Mouse (Mus musculus) limb, embryonic 11.5 days (tissue): ENCODE data around the gene Egfem1. TPM values are rescaled to one million over a fixed set of nuclear protein-coding genes. Genes with fewer than 3 reads are reported as not detected.

ENCODE experiments used
- ATAC-seq: fragments of 200-750 bp; cut with Nextera tagmentation; 2 replicates; pipeline ENCODE4 v1.8.0; 2017; ENCODE audit warnings: low read depth; ENCODE audit not compliant: insufficient number of reproducible peaks, low FRiP score, low TSS enrichment
- DNase-seq: peaks from one replicate; pipeline ENCODE4 v3.0.0-alpha.2; 2015; ENCODE audit warnings: low spot score
- H3K27ac ChIP-seq: fragments of 300-500 bp; sonication (generic); replicated peaks from 2 replicates; pipeline ENCODE4 v1.5.1; 2014; ENCODE audit warnings: low read depth, mild to moderate bottlenecking, low read length
- H3K27me3 ChIP-seq: fragments of 300-500 bp; sonication (generic); 2 replicates; pipeline ENCODE4 v1.6.1; 2014; ENCODE audit warnings: mild to moderate bottlenecking, low read length, mixed read lengths; ENCODE audit not compliant: control insufficient read depth, insufficient read depth
- H3K36me3 ChIP-seq: fragments of 300-500 bp; sonication (generic); 2 replicates; pipeline ENCODE4 v1.6.1; 2014; ENCODE audit warnings: mild to moderate bottlenecking, low read length, moderate library complexity, mixed read lengths; ENCODE audit not compliant: control insufficient read depth, insufficient read depth
- H3K4me1 ChIP-seq: fragments of 300-500 bp; sonication (generic); 2 replicates; pipeline ENCODE4 v1.6.1; 2014; ENCODE audit warnings: low read length, mixed read lengths; ENCODE audit not compliant: control insufficient read depth, insufficient read depth
- H3K4me2 ChIP-seq: fragments of 300-500 bp; sonication (generic); 2 replicates; pipeline ENCODE4 v1.6.1; 2014; ENCODE audit warnings: low read depth, mild to moderate bottlenecking, moderate library complexity; ENCODE audit not compliant: severe bottlenecking
- H3K4me3 ChIP-seq: fragments of 300-500 bp; sonication (generic); 2 replicates; pipeline ENCODE4 v1.5.1; 2014; ENCODE audit warnings: low read depth, low read length
- H3K9ac ChIP-seq: fragments of 300-500 bp; sonication (generic); 2 replicates; pipeline ENCODE4 v1.6.1; 2014; ENCODE audit warnings: mild to moderate bottlenecking, low read length
- H3K9me3 ChIP-seq: fragments of 300-500 bp; sonication (generic); 2 replicates; pipeline ENCODE4 v1.6.1; 2016; ENCODE audit warnings: low read length; ENCODE audit not compliant: control insufficient read depth
- WGBS: fragments of 180-500 bp; shearing (Covaris S2); extraction: QIAGEN DNeasy Blood & Tissue Kit; methylation state at CpG from one replicate; pipeline ENCODE4 v1.1.7; 2014; 5-methylcytosine and 5-hydroxymethylcytosine counted together
- polyA plus RNA-seq: library from polyadenylated mRNA; unstranded; fragments of >200 nt; fragmentation: Nextera tagmentation; extraction: Ambion mirVana; gene quantifications from 2 replicates; pipeline ENCODE4 v1.2.1, GENCODE M21; 2014

The Egfem1 gene
- polyA plus RNA-seq, 1 experiment from 2014 or later = 4.2 TPM

GRCm38 (mm10) chr3:29707467-29707866, 625.6 kb downstream of the Egfem1 start:
- no peak overlapping the region for H3K4me2 ChIP-seq
- H3K4me3 ChIP-seq = no peak overlapping the region
- no peaks in the 10 kb centered on the region for H3K27me3 ChIP-seq
- H3K4me1 ChIP-seq = no peaks in the 10 kb centered on the region
- H3K36me3 ChIP-seq = no peaks in the 10 kb centered on the region
- no peaks in the 10 kb centered on the region for H3K9me3 ChIP-seq
- DNase-seq (no peak), ATAC-seq (no peak)
- no peak overlapping the region for H3K27ac ChIP-seq
- 75% methylated on average over 1 of the region's 1 CpGs for WGBS
- no peak overlapping the region for H3K9ac ChIP-seq

- 68% methylated on average over 8 of the region's 8 CpGs for WGBS
- H3K9ac ChIP-seq = no peak overlapping the region
- H3K4me1 ChIP-seq = no peaks in the 10 kb centered on the region
- H3K27ac ChIP-seq = no peak overlapping the region
- DNase-seq = no peak
- H3K36me3 ChIP-seq = no peaks in the 10 kb centered on the region
- no peak overlapping the region for H3K4me2 ChIP-seq
- no peaks in the 10 kb centered on the region for H3K27me3 ChIP-seq
- H3K9me3 ChIP-seq = no peaks in the 10 kb centered on the region
- no peak for ATAC-seq
- H3K4me3 ChIP-seq = no peak overlapping the region
Measured at GRCm38 (mm10) chr3:29726376-29726967, 644.6 kb downstream of the Egfem1 start.

DNA sequence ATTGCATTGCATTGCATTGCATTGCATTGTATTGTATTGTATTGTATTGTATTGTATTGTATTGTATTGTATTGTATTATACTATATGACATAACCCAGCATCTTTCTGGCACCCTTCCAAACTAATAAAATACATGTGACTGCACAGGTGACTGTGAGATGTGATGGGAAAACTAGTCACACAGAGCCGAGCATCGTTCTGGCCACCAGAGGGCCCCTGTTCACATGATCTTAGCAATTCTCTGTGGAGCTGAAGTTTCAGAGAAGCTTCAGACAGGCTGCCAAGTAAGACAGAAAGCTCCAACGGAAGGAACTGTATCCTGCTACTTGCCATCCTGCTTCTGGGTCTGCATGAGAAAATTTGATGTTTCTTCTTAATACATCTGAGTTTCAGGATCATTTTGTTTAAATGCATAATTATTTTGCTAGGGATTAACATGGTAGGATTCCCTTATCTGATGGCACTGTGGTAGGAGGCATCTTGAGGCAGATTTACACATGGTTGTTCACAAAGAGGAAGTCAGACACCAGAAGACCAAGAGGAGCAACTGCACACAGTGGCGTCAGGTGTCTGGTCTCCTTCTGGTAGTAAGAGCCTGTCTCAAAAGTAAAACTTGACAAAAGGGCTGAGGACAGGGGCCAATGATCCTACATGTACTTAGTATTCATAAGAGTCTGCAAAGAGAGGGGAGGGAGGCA, 648.4 kb downstream of the Egfem1 start:
- H3K36me3 ChIP-seq = no peaks in the 10 kb centered on the region
- peak; percentile 75 for DNase-seq
- peaks cover 3% of the 10 kb centered on the region; the same call in 1 of the 2 replicates for H3K4me1 ChIP-seq
- no peak overlapping the region for H3K9ac ChIP-seq
- H3K4me3 ChIP-seq = no peak overlapping the region
- WGBS = 24% methylated on average over 4 of the region's 4 CpGs
- no peak for ATAC-seq
- no peak overlapping the region for H3K27ac ChIP-seq
- no peak overlapping the region for H3K4me2 ChIP-seq
- H3K9me3 ChIP-seq = no peaks in the 10 kb centered on the region
- H3K27me3 ChIP-seq = no peaks in the 10 kb centered on the region

GRCm38 (mm10) chr3:29731509-29731908, 649.7 kb downstream of the Egfem1 start:
- no peaks in the 10 kb centered on the region for H3K36me3 ChIP-seq
- no peaks in the 10 kb centered on the region for H3K9me3 ChIP-seq
- ATAC-seq (no peak), DNase-seq (no peak)
- H3K4me3 ChIP-seq = no peak overlapping the region
- 94% methylated on average over 1 of the region's 1 CpGs for WGBS
- no peak overlapping the region for H3K27ac ChIP-seq
- no peak overlapping the region for H3K4me2 ChIP-seq
- no peaks in the 10 kb centered on the region for H3K27me3 ChIP-seq
- no peak overlapping the region for H3K9ac ChIP-seq
- peaks cover 3% of the 10 kb centered on the region; the same call in 1 of the 2 replicates for H3K4me1 ChIP-seq

DNA sequence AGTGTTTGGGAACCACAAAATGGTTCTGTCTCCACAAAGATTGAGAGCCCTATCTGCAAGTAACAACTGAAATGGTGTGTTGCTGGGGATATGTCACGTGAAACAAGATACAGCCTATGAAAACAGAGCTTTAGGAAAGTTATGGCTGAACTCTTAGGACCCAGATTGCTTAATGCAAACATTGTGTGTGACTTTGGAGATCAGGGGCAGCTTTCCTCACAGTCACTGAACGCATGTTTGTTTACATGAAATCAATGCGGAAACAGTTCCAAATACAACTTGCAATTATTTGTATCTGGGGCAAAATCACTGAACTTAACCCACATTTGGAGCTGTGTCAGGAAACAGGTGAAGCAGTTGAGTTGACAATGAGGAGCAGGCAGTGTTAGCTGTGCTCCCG, 650.8 kb downstream of the Egfem1 start:
- Histone ChIP-seq H3K9me3 (no peaks in the 10 kb centered on the region), H3K27me3 (no peaks in the 10 kb centered on the region), H3K36me3 (no peaks in the 10 kb centered on the region), H3K27ac (no peak overlapping the region), H3K4me2 (no peak overlapping the region), H3K4me1 (peaks cover 3% of the 10 kb centered on the region; the same call in 1 of the 2 replicates), H3K4me3 (no peak overlapping the region), H3K9ac (no peak overlapping the region)
- DNase-seq = no peak
- no peak for ATAC-seq
- WGBS = 69% methylated on average over 4 of the region's 4 CpGs

- ATAC-seq = no peak
- Histone ChIP-seq H3K9me3 (no peaks in the 10 kb centered on the region), H3K27me3 (no peaks in the 10 kb centered on the region), H3K36me3 (no peaks in the 10 kb centered on the region), H3K4me2 (no peak overlapping the region), H3K9ac (no peak overlapping the region), H3K4me3 (no peak overlapping the region), H3K4me1 (peaks cover 3% of the 10 kb centered on the region; the same call in 1 of the 2 replicates), H3K27ac (peak overlapping the region; percentile 43; the same call in 1 of the 2 replicates)
- 23% methylated on average over 6 of the region's 6 CpGs for WGBS
- peak; percentile 56 for DNase-seq
Measured at GRCm38 (mm10) chr3:29734251-29734650, 652.4 kb downstream of the Egfem1 start.

DNA sequence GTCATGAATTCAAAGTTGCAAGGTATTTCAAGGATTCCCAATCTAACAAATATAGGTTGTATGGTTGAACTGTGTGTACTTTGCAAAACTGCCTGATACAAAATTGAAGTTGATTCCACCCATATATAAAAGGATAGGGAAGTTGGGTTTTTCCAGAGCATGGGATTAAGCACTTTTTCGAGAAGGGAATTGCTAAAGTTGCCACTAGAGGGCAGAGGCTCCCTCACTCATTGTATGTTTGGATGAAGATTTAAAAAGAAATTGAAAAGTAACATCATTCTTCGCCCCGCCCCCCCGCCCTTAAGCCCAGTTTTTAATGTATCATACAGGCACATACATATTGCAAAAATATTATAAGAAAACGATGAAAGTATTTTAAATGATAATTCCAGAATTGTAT, 657.5 kb downstream of the Egfem1 start:
- Histone ChIP-seq H3K9me3 (no peaks in the 10 kb centered on the region), H3K9ac (no peak overlapping the region), H3K4me3 (no peak overlapping the region), H3K36me3 (no peaks in the 10 kb centered on the region), H3K4me1 (peaks cover 1% of the 10 kb centered on the region; the same call in 1 of the 2 replicates), H3K4me2 (no peak overlapping the region), H3K27me3 (no peaks in the 10 kb centered on the region), H3K27ac (no peak overlapping the region)
- WGBS = 28% methylated on average over 5 of the region's 5 CpGs
- ATAC-seq (no peak), DNase-seq (peak; percentile 55)
